Mouse (Mus musculus): ENCODE data around the gene Gatad2a. TPM values are rescaled to one million over a fixed set of nuclear protein-coding genes. Genes with fewer than 3 reads are reported as not detected.

Gene Gatad2a
- total and polyA plus RNA-seq, 2 experiments from 2014 or later: 19.3 to 30.1 TPM

DNA sequence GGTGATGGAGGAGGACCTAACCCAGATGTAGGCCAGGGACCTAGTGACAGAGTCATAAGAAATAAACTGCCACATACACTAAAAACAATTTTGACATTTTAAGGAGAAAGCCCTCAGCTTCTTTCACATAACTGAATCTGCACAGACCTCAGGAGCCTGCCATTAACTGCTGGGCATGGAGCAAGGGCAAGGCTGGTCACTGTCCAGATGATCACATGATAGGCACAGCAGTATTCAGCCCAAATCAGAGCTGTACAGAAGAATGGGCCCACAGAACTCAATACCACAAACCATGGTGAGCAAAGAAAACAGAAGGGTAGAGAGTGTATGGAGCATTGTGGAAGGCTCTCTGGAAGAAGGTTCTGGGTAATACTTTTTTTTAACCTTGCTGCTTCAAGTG lies 69.3 kb downstream of the Gatad2a start:
- ATAC-seq (ENCODE audit: low FRiP score): no peak
- Histone ChIP-seq H3K27me3 (ENCODE audit: insufficient read depth, low read length) (no peaks in the 10 kb centered on the region), H3K27ac (ENCODE audit: low read depth, low read length) (no peak overlapping the region), H3K4me1 (ENCODE audit: insufficient read depth, low read length) (no peaks in the 10 kb centered on the region), H3K4me2 (ENCODE audit: low read depth, low read length, poor library complexity, severe bottlenecking) (no peak overlapping the region), H3K36me3 (ENCODE audit: insufficient read depth, low read length) (peaks cover 3% of the 10 kb centered on the region; the same call in 1 of the 2 replicates), H3K4me3 (ENCODE audit: low read depth, low read length) (no peak overlapping the region), H3K9me3 (ENCODE audit: low read length) (no peaks in the 10 kb centered on the region), H3K9ac (replicated peaks; ENCODE audit: low read length, poor library complexity, severe bottlenecking) (no peak overlapping the region)
- DNase-seq (ENCODE audit: low spot score): no peak
- no peak for TF ChIP-seq CTCF (IDR thresholded peaks at IDR 0.05)

DNA sequence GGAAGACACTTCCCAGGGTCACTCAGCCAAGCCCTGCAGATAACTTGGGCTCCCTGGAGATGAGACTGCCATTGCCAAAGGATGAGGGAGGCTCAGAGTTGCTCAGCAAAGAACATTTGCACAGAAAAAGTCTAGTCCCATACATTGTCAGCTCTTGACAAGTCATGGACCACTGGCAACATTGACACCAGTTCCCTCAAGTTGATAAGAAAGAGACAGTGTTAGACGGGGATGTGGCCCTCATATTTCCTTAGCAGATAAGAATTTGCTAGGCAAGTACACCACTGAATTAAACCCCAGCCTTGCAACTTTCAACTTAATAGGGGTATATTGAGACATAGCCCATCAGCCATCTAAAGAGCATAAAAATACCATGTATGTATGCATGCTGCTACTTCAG lies 72.2 kb downstream of the Gatad2a start:
- no peak for TF ChIP-seq CTCF (IDR thresholded peaks at IDR 0.05)
- Histone ChIP-seq H3K4me3 (ENCODE audit: low read depth, low read length) (no peak overlapping the region), H3K4me1 (ENCODE audit: insufficient read depth, low read length) (peaks cover 8% of the 10 kb centered on the region; the same call in 1 of the 2 replicates), H3K27me3 (ENCODE audit: insufficient read depth, low read length) (no peaks in the 10 kb centered on the region), H3K4me2 (ENCODE audit: low read depth, low read length, poor library complexity, severe bottlenecking) (no peak overlapping the region), H3K36me3 (ENCODE audit: insufficient read depth, low read length) (peaks cover 3% of the 10 kb centered on the region; the same call in 1 of the 2 replicates), H3K27ac (ENCODE audit: low read depth, low read length) (no peak overlapping the region), H3K9ac (replicated peaks; ENCODE audit: low read length, poor library complexity, severe bottlenecking) (no peak overlapping the region), H3K9me3 (ENCODE audit: low read length) (no peaks in the 10 kb centered on the region)
- DNase-seq (ENCODE audit: low spot score) (no peak), ATAC-seq (ENCODE audit: low FRiP score) (no peak)
- 100% methylated on average over 1 of the region's 1 CpGs for WGBS

DNA sequence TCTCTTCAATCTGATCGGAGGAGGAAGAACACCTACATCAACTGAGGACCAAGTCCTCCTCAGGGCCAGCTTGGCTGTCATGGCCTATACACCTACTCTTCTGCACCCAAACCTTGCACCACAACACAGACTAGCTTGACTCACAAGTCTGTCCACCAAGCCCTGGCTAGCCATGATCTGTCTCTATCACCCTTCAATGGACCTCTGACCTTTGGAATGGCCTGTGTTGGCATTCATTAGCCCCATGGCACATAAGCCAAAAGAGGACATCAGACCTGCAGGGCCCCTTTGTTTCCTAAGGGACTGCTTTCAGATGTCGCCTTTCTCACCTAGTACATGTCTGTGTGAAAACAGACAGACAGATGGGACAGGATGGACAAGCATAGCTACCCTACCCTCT lies 75.0 kb downstream of the Gatad2a start:
- Histone ChIP-seq H3K9ac (replicated peaks; ENCODE audit: low read length, poor library complexity, severe bottlenecking) (0 out of 2 replicates have a peak overlapping the region, but pooled peaks have one; percentile 1), H3K27ac (ENCODE audit: low read depth, low read length) (peak overlapping the region; percentile 80), H3K9me3 (ENCODE audit: low read length) (no peaks in the 10 kb centered on the region), H3K36me3 (ENCODE audit: insufficient read depth, low read length) (peaks cover 5% of the 10 kb centered on the region; the same call in 1 of the 2 replicates), H3K4me3 (ENCODE audit: low read depth, low read length) (no peak overlapping the region), H3K27me3 (ENCODE audit: insufficient read depth, low read length) (no peaks in the 10 kb centered on the region), H3K4me2 (ENCODE audit: low read depth, low read length, poor library complexity, severe bottlenecking) (no peak overlapping the region), H3K4me1 (ENCODE audit: insufficient read depth, low read length) (peaks cover 8% of the 10 kb centered on the region; the same call in 1 of the 2 replicates)
- 98% methylated on average over 2 of the region's 2 CpGs for WGBS
- DNase-seq (ENCODE audit: low spot score): no peak
- no peak for ATAC-seq (ENCODE audit: low FRiP score)
- no peak for TF ChIP-seq CTCF (IDR thresholded peaks at IDR 0.05)

DNA sequence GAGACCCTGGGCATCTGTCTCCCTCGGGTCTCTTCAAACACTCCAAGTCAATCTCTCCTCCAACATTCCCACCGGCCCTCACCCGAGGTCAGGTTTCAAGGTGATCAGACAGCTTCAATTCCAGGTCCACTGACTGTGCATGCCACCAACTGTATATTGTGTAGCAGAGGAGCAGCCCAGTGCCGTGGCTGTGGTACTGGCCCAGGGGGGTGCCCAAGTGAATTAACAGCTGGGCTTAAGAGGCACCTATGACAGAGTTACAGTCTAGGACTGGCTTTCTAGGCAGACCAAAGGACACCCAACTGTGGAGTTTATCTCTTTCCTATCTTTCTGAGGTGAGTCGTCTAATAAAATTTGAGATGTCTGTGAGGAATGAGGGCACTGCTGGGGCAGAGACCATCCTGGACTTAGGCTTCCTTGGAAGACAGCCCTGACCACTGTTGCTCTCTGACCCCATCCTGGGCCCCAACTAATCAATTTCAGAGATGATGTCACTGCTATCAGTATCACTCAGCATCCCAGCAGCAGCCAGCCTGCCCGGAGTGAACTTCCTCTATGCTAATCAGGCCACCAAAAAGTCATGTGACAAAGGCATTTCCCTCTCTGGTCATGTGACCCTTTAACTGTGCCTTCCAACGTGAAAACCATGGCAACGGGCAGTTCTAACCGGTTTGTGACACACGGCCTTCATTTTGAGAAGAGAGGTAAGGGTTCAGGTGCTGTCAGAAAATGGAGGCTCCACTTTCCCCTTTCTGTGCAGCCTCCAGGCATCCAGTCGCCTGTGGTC lies 76.1 kb downstream of the Gatad2a start:
- Histone ChIP-seq H3K27ac (ENCODE audit: low read depth, low read length) (peak overlapping the region; percentile 80), H3K9ac (replicated peaks; ENCODE audit: low read length, poor library complexity, severe bottlenecking) (peak overlapping the region; percentile 37; the same call in 1 of the 2 replicates), H3K9me3 (ENCODE audit: low read length) (no peaks in the 10 kb centered on the region), H3K4me3 (ENCODE audit: low read depth, low read length) (no peak overlapping the region), H3K4me1 (ENCODE audit: insufficient read depth, low read length) (peaks cover 8% of the 10 kb centered on the region; the same call in 1 of the 2 replicates), H3K36me3 (ENCODE audit: insufficient read depth, low read length) (peaks cover 6% of the 10 kb centered on the region; the same call in 1 of the 2 replicates), H3K4me2 (ENCODE audit: low read depth, low read length, poor library complexity, severe bottlenecking) (no peak overlapping the region), H3K27me3 (ENCODE audit: insufficient read depth, low read length) (no peaks in the 10 kb centered on the region)
- ATAC-seq (ENCODE audit: low FRiP score): peak; percentile 74
- DNase-seq (ENCODE audit: low spot score): peak; percentile 82
- no peak for TF ChIP-seq CTCF (IDR thresholded peaks at IDR 0.05)
- WGBS: 42% methylated on average over 11 of the region's 11 CpGs

DNA sequence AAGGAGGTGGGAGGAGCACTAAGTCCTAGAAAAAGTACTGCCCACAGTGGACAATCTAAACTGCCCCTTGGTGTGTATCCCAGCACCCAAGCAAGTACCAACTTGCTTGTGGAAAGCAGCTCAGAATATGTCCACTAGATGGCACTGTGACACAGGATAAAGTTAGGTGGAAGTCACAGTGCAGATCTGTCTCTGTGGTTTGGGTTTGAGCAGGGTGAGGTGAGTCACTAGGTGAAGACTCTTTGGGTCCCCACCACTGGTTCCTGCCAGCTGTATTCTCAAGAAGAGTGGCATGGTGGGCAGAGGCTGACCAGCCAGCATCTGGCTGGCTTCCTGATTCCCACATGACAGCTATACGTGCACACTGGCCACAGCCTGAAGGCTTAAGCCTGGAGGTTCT lies 77.2 kb downstream of the Gatad2a start:
- ATAC-seq (ENCODE audit: low FRiP score) (peak; percentile 44), DNase-seq (ENCODE audit: low spot score) (peak; percentile 89)
- H3K27me3 ChIP-seq (ENCODE audit: insufficient read depth, low read length): no peaks in the 10 kb centered on the region
- TF ChIP-seq CTCF (IDR thresholded peaks at IDR 0.05): peak; percentile 96
- no peak overlapping the region for H3K9ac ChIP-seq (replicated peaks; ENCODE audit: low read length, poor library complexity, severe bottlenecking)
- H3K4me2 ChIP-seq (ENCODE audit: low read depth, low read length, poor library complexity, severe bottlenecking): no peak overlapping the region
- WGBS: 58% methylated on average over 1 of the region's 1 CpGs
- H3K4me1 ChIP-seq (ENCODE audit: insufficient read depth, low read length): peaks cover 8% of the 10 kb centered on the region; the same call in 1 of the 2 replicates
- H3K9me3 ChIP-seq (ENCODE audit: low read length): no peaks in the 10 kb centered on the region
- 0 out of 2 replicates have a peak overlapping the region, but pooled peaks have one; percentile 18 for H3K27ac ChIP-seq (ENCODE audit: low read depth, low read length)
- H3K36me3 ChIP-seq (ENCODE audit: insufficient read depth, low read length): peaks cover 11% of the 10 kb centered on the region; the same call in 1 of the 2 replicates
- no peak overlapping the region for H3K4me3 ChIP-seq (ENCODE audit: low read depth, low read length)

DNA sequence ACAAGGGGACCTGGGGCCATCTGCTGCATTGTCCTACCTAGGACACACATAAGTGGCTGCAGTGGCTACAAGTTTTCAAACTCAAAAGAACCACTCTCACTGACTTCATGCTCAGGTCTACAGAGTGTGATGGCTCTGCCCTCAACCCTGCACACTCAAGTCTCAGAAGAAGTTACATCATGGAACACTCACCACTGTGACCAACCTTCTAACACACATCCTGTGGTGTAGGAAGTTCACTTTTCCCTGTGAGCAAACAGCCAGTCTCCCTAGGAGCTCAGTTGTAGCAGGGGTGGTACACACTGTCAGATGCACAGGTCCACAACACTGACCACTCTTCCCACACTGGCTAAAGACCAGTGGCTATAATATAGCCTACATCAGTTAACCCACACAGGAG lies 77.7 kb downstream of the Gatad2a start:
- TF ChIP-seq CTCF (IDR thresholded peaks at IDR 0.05): no peak

More for the DNA sequence above, 77.7 kb downstream of the Gatad2a start:
- no peak for DNase-seq (ENCODE audit: low spot score)
- no peak overlapping the region for H3K4me2 ChIP-seq (ENCODE audit: low read depth, low read length, poor library complexity, severe bottlenecking)
- no peak for ATAC-seq (ENCODE audit: low FRiP score)
- H3K27me3 ChIP-seq (ENCODE audit: insufficient read depth, low read length): no peaks in the 10 kb centered on the region
- peaks cover 8% of the 10 kb centered on the region; the same call in 1 of the 2 replicates for H3K4me1 ChIP-seq (ENCODE audit: insufficient read depth, low read length)
- no peaks in the 10 kb centered on the region for H3K9me3 ChIP-seq (ENCODE audit: low read length)
- peaks cover 15% of the 10 kb centered on the region; the same call in 1 of the 2 replicates for H3K36me3 ChIP-seq (ENCODE audit: insufficient read depth, low read length)
- H3K9ac ChIP-seq (replicated peaks; ENCODE audit: low read length, poor library complexity, severe bottlenecking): no peak overlapping the region
- H3K27ac ChIP-seq (ENCODE audit: low read depth, low read length): no peak overlapping the region
- no peak overlapping the region for H3K4me3 ChIP-seq (ENCODE audit: low read depth, low read length)

Measured in midbrain, postnatal 0 days (tissue).